Mouse (Mus musculus) kidney, adult 8-10 months (tissue): Measurements from ENCODE around the gene Chchd10.

Experiments
- DNase-seq, 2 experiments: peaks; one replicate each; pipeline ENCODE4 v3.0.0; 2022

Gene Chchd10

DNA sequence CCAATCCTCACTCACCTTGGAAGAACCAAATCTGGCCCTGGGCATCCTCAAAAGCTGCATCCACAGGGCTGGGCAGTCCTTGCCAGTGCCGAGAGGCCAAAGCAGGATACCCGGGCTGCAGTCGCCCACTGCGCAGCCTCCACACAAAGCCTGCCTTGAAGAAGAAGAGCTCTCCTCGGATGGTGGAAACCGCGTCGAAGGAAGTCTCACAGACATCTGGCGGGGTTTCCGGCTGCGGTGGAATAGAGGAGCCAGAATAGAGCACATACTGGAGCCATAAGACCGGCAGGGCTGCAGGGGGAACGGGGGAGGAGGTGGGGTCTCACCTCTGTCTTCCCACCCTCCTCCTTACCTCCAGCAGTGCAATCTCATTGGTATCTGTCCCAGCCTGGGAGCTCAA is 6.5 kb upstream of the Chchd10 start:
- DNase-seq = no peak

DNA sequence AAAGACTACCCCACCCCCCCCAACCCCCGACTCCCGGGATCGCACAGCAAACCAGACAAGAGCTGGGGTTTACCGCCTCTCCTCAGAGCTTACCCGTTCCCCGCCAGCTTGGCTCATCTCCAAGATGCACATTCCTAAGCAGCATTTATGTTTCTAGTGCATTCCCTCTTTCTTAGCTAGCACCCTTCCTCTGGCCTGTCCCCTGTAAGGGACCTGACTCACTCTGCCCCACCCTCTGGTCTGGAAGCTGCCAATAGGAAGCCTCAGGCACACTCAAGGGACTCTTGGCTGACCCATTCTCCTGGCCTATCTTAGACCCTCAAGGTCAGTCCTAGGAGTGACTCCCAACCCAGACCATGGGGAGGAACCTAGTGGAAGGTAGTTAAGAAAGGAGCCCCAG is 2.6 kb upstream of the Chchd10 start:
- DNase-seq = no peak

DNA sequence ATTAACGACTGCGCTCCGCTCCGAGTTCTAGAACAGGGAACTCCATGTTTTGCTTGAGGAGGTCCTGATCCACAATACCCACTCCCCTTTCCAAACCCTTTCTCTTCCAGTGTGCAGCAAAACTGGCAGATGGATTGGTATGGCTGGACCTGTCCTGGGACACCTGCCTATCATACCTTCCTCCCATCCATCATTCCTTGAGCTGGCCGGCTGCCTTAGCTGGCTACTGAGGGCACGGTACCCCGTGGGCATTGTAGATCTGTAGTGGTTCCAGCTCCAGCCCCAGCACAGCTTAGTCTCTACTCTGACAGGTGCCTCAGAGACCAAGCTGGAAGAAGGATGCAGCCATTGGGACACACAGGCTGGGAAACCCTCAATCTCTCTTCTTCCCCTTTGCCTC is 1.6 kb upstream of the Chchd10 start:
- no peak for DNase-seq

DNA sequence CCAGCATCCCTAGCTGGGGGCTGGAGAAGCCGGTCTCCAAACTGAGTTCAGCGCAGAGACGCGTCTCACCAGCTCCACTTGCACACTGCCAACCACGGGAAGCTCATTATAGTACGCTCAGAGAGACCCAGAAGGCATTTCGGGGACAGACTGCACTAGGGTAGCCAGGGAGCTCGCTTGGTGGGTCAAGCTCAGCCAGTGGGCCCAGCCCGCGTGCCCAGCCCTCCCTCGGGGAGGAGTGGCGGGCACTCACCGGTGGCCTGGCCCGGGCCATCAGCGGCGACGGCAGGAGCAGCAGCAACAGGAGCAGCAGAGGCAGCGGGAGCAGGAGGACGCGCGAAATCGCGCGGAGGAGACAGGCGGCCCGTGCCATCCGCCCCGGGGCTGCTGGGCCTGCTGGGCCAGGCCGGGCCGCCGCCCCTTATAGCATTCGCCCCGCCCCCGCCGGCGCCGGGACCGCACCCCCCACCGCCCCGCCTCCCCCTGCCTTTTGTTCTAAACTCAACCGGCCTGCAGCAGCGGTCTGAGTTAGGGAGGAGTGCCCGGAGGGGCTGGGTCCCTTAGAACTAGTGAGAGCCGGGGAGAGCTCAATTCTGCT is 750 bp upstream of the Chchd10 start:
- no peak for DNase-seq

GRCm38 (mm10) chr10:75934991-75935390 is 2.1 kb downstream of the Chchd10 start:
- no peak for DNase-seq

DNA sequence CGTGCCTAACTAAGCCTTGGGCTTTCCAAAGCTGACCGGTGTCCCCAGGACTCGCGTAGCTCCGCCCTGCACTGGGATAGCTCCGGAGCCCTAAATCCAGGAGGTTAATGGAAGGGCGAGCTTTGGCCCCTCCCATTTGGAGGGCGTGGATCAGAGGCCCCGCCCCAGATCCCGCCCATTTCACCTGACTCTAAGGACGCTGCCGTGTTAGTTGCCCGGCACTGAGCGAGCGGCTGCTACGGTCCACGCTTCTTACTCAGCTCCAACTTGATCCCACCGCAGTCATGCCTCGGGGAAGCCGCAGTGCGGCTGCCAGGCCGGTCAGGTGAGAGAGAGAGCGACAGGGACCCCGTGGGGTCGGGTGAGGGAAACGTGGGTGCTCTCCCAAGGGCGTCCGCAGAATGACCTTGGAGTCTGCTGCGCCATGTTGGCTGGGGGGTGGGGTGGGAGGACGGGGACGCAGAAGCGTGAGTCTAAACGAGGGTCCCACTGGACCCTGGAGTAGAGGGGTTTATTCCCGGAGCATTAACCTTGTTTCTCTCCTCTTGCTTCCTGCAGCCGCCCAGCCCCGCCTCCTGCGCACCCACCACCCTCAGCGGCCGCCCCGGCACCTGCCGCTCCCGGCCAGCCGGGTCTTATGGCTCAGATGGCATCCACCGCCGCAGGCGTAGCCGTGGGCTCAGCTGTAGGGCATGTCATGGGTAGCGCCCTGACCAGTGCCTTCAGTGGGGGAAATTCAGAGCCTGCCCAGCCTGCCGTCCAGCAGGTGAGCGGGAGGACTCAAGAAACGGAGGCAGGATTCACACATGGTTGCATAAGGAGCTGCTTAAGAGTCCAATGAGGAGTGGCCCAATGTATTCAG is 3.0 kb downstream of the Chchd10 start, which contains the start of gene Mmp11:
Mmp11 (minus strand) TSS at position 817 of the 862 bp plus-strand sequence.
- DNase-seq = peak; percentile 89 to 92

DNA sequence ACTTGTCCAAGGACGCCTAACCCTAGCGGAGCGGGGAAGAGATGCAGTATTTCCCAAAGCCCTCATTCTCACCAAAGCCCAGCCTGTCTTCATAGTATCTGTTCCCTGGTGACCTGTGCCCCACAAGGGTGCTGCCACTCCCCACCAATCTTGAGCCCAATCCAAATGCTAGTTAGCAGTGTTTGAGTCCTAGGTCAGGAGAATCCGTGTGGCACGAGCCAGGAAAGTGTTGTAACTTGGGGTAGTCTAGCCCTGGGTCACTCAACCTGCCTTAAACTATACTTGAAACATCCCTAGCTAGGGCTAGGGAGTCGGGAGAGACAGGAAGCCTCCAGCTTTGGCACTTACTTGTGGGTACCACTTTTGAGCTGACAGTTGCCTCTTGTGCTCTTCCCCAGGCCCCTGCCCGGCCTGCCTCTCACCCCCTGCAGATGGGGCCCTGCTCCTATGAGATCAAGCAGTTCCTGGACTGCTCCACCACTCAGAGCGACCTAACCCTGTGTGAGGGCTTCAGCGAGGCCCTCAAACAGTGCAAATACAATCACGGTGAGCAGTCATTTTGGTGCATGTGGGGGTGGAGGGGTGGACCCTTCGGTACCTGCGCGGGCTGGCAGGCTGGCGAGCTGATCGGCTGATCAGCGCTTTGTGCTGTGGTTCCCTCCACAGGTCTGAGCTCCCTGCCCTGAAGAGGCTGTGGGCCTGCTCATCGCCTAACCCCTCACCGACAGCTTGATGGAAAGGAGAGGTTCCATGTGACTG is 4.2 kb downstream of the Chchd10 start:
- no peak for DNase-seq

GRCm38 (mm10) chr10:75937851-75938643 is 5.1 kb downstream of the Chchd10 start:
- DNase-seq = no peak

DNA sequence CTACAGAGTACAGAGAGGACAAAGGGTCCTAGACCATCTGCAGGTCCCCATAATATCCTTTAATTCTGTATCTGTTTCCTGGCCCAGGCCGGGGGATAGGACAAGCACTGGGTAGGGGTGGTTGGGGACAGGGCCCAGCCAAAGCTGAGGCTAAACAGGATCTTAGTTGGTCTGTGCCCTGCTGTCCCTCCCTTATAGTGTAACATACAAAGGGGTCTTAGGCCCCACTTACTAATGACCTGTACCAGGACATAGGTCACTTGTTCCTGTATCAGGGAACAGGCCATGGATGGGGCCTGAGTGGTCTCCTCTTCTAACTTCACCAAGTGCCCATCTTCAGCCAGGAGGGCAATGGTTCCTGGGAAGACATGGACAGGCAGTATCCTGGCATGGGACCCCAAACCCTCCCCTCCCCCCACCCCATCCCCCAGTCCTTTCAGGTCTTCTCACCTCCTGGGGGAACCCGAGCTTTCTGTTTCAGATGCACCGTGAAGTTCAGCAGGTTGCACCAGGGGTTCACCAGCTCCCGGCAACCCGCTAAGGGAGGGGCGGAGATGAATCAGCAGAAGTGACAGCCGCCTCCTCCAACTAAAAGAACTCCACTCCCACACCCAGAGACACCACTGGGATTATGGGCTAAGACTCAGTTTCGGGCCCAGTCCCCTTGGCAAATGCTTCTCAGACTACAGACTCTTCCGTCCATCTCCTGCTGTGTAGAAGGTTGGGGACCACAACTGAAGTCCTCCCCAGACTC is 6.7 kb downstream of the Chchd10 start:
- DNase-seq = no peak

- DNase-seq = no peak
Observed at GRCm38 (mm10) chr10:75940520-75940919, 7.6 kb downstream of the Chchd10 start, which contains the start of gene Gm867. TSS of gene Gm867 (minus strand) at chr10:75940672.

GRCm38 (mm10) chr10:75941042-75941824 is 8.3 kb downstream of the Chchd10 start:
- DNase-seq = no peak

DNA sequence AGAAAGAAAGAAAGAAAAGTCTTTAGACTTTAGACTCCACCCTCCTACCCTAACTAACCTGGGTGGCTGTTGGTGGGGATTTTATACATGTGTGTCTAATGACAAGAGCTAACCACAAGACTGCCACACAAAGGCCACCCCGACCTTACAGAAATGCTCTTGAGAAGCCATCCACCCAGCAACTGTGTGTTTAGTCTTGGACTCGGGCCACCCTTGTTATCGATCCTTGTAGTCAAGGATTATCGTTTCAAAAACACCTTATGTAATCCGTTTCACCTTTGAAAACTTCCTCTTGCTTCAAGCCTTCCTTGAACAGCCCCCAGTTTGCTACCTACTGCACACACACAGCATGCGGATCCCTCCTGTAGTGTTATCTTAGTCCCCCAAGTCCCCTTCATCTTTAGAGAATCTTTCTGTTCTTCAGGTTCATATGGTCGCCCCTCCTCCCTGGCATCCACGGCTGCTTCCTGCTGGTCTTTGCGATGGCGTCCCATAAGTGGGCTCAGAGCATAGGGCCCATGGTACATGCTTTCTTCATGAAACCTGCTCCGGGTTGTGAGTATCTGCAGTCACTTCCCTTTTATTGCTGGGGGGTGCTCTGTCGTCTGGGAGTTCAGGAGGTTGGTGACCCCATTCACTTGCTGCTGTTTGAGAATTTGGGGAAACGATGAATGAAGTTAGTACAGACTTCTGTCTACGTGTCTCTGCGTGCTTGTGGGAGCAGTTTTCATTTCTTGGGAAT is 10.0 kb downstream of the Chchd10 start, which contains the start of gene Vpreb3:
Vpreb3 (plus strand) TSS at position 322 of the 742 bp plus-strand sequence.
- no peak for DNase-seq

- no peak for DNase-seq
Observed at GRCm38 (mm10) chr10:75944066-75944772, 11.3 kb downstream of the Chchd10 start.

- no peak for DNase-seq
Observed at GRCm38 (mm10) chr10:75945213-75945612, 12.3 kb downstream of the Chchd10 start.

DNA sequence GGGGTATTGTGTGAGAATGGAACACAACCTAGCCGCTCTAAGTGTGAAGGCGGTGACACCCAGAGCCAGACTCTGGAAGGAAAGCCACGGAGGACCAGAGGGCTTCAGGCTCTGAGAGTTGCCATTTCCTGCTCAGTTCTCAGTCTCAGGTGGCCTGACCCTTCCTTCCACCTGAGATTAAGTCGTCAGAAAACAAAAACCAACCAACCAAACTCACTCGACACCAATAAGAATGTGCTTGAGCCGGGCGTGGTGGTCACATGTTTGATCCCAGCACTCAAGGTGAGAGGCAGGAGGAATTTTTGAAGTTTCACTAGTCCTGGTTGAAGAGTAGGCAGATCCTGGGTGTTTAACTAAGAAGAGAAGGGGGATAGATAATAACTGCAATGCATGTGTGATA is 13.0 kb downstream of the Chchd10 start:
- DNase-seq = no peak

GRCm38 (mm10) chr10:75948079-75948478 is 15.1 kb downstream of the Chchd10 start:
- no peak for DNase-seq

GRCm38 (mm10) chr10:75949053-75950045 is 16.4 kb downstream of the Chchd10 start:
- no peak for DNase-seq

DNA sequence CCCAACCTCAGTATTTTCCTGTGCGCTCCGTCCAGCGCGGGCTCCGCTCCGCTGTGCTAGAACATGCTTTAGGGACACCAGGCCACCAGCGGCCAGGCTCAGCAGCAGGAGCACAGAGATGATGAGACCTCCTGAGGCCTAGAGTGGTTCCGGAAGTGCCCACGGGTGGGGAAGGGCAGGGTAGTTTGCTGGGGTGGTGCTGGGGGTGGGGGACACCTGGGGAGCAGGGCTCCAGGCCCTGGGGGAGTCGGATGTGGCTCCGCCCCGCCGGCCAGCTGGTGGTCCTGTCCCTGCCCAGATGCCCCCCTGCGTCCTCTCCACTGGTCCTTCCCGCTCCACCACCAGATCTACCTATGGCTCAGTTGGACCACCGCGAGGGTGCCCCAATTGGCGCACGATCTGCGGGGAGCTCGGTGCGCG is 17.9 kb downstream of the Chchd10 start:
- no peak for DNase-seq
